Mouse (Mus musculus) liver, postnatal 0 days (tissue): ENCODE results near the gene Nfkbiz. TPM values are rescaled to one million over a fixed set of nuclear protein-coding genes. Genes with fewer than 3 reads are reported as not detected.

Source experiments
- ATAC-seq: fragments of 200-750 bp; cut with Nextera tagmentation; 2 replicates; pipeline ENCODE4 v1.8.0; 2017; ENCODE audit warnings: mild to moderate bottlenecking, moderate library complexity
- DNase-seq: peaks from one replicate; pipeline ENCODE4 v3.0.0-alpha.2; 2016
- H3K27ac ChIP-seq: fragments of 300-500 bp; sonication (generic); 2 replicates; pipeline ENCODE4 v1.5.1; 2014; ENCODE audit warnings: antibody characterized with exemption, moderate library complexity, mild to moderate bottlenecking, low read depth
- H3K27me3 ChIP-seq: fragments of 300-500 bp; sonication (generic); 2 replicates; pipeline ENCODE4 v1.6.1; 2014; ENCODE audit warnings: low read length, control low read depth, mixed read lengths; ENCODE audit not compliant: insufficient read depth
- H3K36me3 ChIP-seq: fragments of 300-500 bp; sonication (generic); replicated peaks from 2 replicates; pipeline ENCODE4 v1.6.1; 2014; ENCODE audit warnings: mild to moderate bottlenecking, control low read depth, low read length, moderate library complexity, mixed read lengths; ENCODE audit not compliant: insufficient read depth
- H3K4me1 ChIP-seq: fragments of 300-500 bp; sonication (generic); 2 replicates; pipeline ENCODE4 v1.6.1; 2014; ENCODE audit warnings: antibody characterized with exemption, mild to moderate bottlenecking, control low read depth; ENCODE audit not compliant: insufficient read depth
- H3K4me2 ChIP-seq: fragments of 300-500 bp; sonication (generic); 2 replicates; pipeline ENCODE4 v1.6.1; 2014; ENCODE audit warnings: low read depth, mild to moderate bottlenecking, low read length, moderate library complexity, mixed read lengths
- H3K4me3 ChIP-seq: fragments of 300-500 bp; sonication (generic); 2 replicates; pipeline ENCODE4 v1.5.1; 2014; ENCODE audit warnings: low read depth, low read length
- H3K9ac ChIP-seq: fragments of 300-500 bp; sonication (generic); replicated peaks from 2 replicates; pipeline ENCODE4 v1.6.1; 2014; ENCODE audit warnings: mild to moderate bottlenecking, moderate library complexity
- H3K9me3 ChIP-seq: fragments of 300-500 bp; sonication (generic); 2 replicates; pipeline ENCODE4 v1.6.1; 2016; ENCODE audit warnings: mild to moderate bottlenecking, control low read depth, low read length, mixed read lengths
- CTCF ChIP-seq: sonication (generic); IDR thresholded peaks from 2 replicates; pipeline ENCODE4 v1.5.1; 2016; ENCODE audit warnings: antibody characterized with exemption, low read depth
- EP300 ChIP-seq: IDR thresholded peaks from 2 replicates; pipeline ENCODE4 v1.6.1; 2016; ENCODE audit warnings: antibody characterized with exemption, low read depth, mild to moderate bottlenecking
- WGBS: fragments of 180-500 bp; shearing (Covaris S2); extraction: QIAGEN DNeasy Blood & Tissue Kit; methylation state at CpG from one replicate; pipeline ENCODE4 v1.1.7; 2014; ENCODE audit not compliant: insufficient replicate concordance; 5-methylcytosine and 5-hydroxymethylcytosine counted together
- polyA plus RNA-seq: library from polyadenylated mRNA; unstranded; fragments of >200 nt; fragmentation: Nextera tagmentation; extraction: Ambion mirVana; gene quantifications from 2 replicates; pipeline ENCODE4 v1.2.1, GENCODE M21; 2015

Gene Nfkbiz
- polyA plus RNA-seq, 1 experiment from 2014 or later, result 3.2 TPM

GRCm38 (mm10) chr16:55783923-55784322 lies 54.8 kb downstream of the Nfkbiz start:
- no peak for TF ChIP-seq CTCF
- TF ChIP-seq EP300, result no peak
- no peaks in the 10 kb centered on the region for H3K36me3 ChIP-seq
- H3K4me2 ChIP-seq, result no peak overlapping the region
- H3K9me3 ChIP-seq, result no peaks in the 10 kb centered on the region
- H3K27ac ChIP-seq, result no peak overlapping the region
- no peak overlapping the region for H3K9ac ChIP-seq
- no peaks in the 10 kb centered on the region; the same call in 1 of the 2 replicates for H3K4me1 ChIP-seq
- DNase-seq, result no peak
- H3K4me3 ChIP-seq, result no peak overlapping the region
- H3K27me3 ChIP-seq, result no peaks in the 10 kb centered on the region
- no peak for ATAC-seq
- 73% methylated on average over 3 of the region's 3 CpGs for WGBS

- H3K9ac ChIP-seq, result no peak overlapping the region
- H3K4me2 ChIP-seq, result no peak overlapping the region
- no peak for TF ChIP-seq EP300
- no peak for TF ChIP-seq CTCF
- H3K27me3 ChIP-seq, result no peaks in the 10 kb centered on the region
- H3K9me3 ChIP-seq, result no peaks in the 10 kb centered on the region
- no peak for ATAC-seq
- no peaks in the 10 kb centered on the region; the same call in 1 of the 2 replicates for H3K4me1 ChIP-seq
- DNase-seq, result no peak
- H3K4me3 ChIP-seq, result no peak overlapping the region
- no peaks in the 10 kb centered on the region for H3K36me3 ChIP-seq
- no peak overlapping the region for H3K27ac ChIP-seq
- WGBS, result 79% methylated on average over 2 of the region's 2 CpGs
Observed at GRCm38 (mm10) chr16:55782911-55783310, 55.8 kb downstream of the Nfkbiz start.

DNA sequence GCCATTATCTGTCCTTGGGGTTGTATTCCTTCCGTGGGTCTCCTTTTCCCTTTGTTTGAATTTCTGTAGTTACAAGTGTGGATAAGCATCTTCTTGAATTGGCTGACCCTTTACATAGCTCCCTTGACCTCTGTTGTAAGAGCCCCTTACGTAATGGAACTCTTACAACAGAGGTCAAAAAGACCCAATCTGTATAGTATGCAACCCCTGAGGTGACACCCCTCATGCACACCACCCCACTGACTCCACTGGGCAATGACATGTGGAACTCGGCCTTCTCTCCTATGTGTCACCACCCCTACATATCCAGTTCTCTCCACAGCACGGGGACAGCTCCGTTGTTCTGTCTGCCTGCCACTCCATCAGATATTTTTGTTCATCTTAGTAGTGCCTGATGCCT lies 56.9 kb downstream of the Nfkbiz start:
- TF ChIP-seq EP300 (0 out of 2 replicates have a peak, but pooled peaks have one; percentile 15), CTCF (no peak)
- WGBS, result 36% methylated on average over 5 of the region's 5 CpGs
- no peaks in the 10 kb centered on the region for H3K27me3 ChIP-seq
- DNase-seq, result no peak
- no peak overlapping the region for H3K4me3 ChIP-seq
- no peak overlapping the region for H3K4me2 ChIP-seq
- ATAC-seq, result peak; percentile 81
- H3K9ac ChIP-seq, result no peak overlapping the region
- no peaks in the 10 kb centered on the region for H3K9me3 ChIP-seq
- H3K27ac ChIP-seq, result no peak overlapping the region
- H3K36me3 ChIP-seq, result no peaks in the 10 kb centered on the region
- no peaks in the 10 kb centered on the region; the same call in 1 of the 2 replicates for H3K4me1 ChIP-seq

GRCm38 (mm10) chr16:55780958-55781558 lies 57.6 kb downstream of the Nfkbiz start:
- Histone ChIP-seq H3K27me3 (no peaks in the 10 kb centered on the region), H3K36me3 (no peaks in the 10 kb centered on the region), H3K9me3 (no peaks in the 10 kb centered on the region), H3K9ac (no peak overlapping the region), H3K4me3 (no peak overlapping the region), H3K4me2 (no peak overlapping the region), H3K27ac (no peak overlapping the region), H3K4me1 (no peaks in the 10 kb centered on the region; the same call in 1 of the 2 replicates)
- ATAC-seq, result no peak
- DNase-seq, result no peak
- WGBS, result 59% methylated on average over 5 of the region's 5 CpGs
- TF ChIP-seq CTCF (no peak), EP300 (no peak)

GRCm38 (mm10) chr16:55776329-55776728 lies 62.4 kb downstream of the Nfkbiz start:
- TF ChIP-seq CTCF, result no peak
- 53% methylated on average over 11 of the region's 11 CpGs for WGBS
- Histone ChIP-seq H3K36me3 (no peaks in the 10 kb centered on the region), H3K4me3 (no peak overlapping the region), H3K27me3 (no peaks in the 10 kb centered on the region), H3K9ac (no peak overlapping the region), H3K4me2 (no peak overlapping the region), H3K9me3 (no peaks in the 10 kb centered on the region), H3K27ac (no peak overlapping the region), H3K4me1 (no peaks in the 10 kb centered on the region)
- ATAC-seq (no peak), DNase-seq (no peak)

DNA sequence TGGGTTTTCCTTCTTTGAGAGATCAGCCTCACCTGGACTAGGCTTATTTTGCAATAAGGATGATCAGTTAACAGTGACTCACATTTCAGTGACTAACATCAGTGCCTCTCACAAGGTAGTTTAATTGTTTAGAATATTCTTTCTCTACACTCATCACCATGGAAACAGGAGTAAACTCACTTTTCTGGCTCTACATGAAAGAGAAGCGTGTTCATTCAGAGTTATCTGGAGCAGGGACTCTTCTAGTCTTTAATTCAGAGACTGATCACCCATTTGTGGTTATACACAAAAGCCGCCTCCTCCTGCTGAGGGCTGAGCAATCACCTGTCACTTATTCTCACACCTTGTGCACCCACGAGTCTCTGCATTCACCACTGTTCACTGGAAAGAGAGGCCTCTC lies 68.5 kb downstream of the Nfkbiz start:
- no peaks in the 10 kb centered on the region for H3K9me3 ChIP-seq
- H3K4me3 ChIP-seq, result no peak overlapping the region
- no peak overlapping the region for H3K27ac ChIP-seq
- H3K36me3 ChIP-seq, result no peaks in the 10 kb centered on the region
- H3K4me2 ChIP-seq, result no peak overlapping the region
- no peak for TF ChIP-seq CTCF
- TF ChIP-seq EP300, result no peak
- WGBS, result 83% methylated on average over 3 of the region's 3 CpGs
- H3K9ac ChIP-seq, result no peak overlapping the region
- H3K27me3 ChIP-seq, result no peaks in the 10 kb centered on the region
- no peaks in the 10 kb centered on the region for H3K4me1 ChIP-seq
- no peak for ATAC-seq
- no peak for DNase-seq

Other genes starting within 250 kb of the Nfkbiz start
- gene Nxpe3, start 56.4 kb upstream of the Nfkbiz start, polyA plus RNA-seq, result 0.22 and 0.31 TPM in 2 replicates
- gene Cep97, start 96.0 kb upstream of the Nfkbiz start, polyA plus RNA-seq, result 2.4 and 2.7 TPM in 2 replicates
- 446 and 482 TPM in 2 replicates for gene Rpl24, start 127.4 kb upstream of the Nfkbiz start, polyA plus RNA-seq
- gene Zbtb11, start 135.0 kb upstream of the Nfkbiz start, polyA plus RNA-seq, result 5.3 and 6.0 TPM in 2 replicates
- gene Pcnp, start 190.8 kb upstream of the Nfkbiz start, polyA plus RNA-seq, result 61.8 and 64.2 TPM in 2 replicates
- 15.2 and 15.7 TPM in 2 replicates for gene Trmt10c, start 198.9 kb upstream of the Nfkbiz start, polyA plus RNA-seq
- gene Senp7, start 209.4 kb upstream of the Nfkbiz start, polyA plus RNA-seq, result 7.4 and 10.6 TPM in 2 replicates